Mouse (Mus musculus): Measurements from ENCODE around the gene Stx8.
A peak's percentile ranks its signal among the peaks of the same experiment; 100 is the strongest.

Stx8 gene

GRCm38 (mm10) chr11:67965905-67966878 is at the start of gene Stx8:
Gene Stx8 (plus strand): TSS chr11:67966193.
- peak; percentile 98 to 99 for DNase-seq

DNA sequence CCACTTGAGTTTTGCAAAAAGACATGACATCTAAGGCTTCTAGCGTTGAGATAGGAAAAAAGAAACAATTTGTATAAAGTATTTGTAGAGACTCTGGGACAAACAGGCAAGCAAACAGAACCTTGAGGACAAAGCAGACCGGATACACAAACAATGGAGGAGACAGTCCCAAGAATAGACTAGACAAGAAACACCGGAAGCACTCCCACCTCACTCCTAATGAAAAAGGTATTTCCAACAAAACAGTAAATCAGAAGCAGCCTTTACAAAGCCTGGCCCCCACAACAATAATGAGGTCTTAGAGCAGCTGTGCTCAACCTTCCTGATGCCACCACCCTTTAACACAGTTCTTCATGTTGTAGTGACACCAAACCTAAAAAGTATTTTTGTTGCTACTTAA is 48.9 kb upstream of the Stx8 start:
- DNase-seq, result no peak

DNA sequence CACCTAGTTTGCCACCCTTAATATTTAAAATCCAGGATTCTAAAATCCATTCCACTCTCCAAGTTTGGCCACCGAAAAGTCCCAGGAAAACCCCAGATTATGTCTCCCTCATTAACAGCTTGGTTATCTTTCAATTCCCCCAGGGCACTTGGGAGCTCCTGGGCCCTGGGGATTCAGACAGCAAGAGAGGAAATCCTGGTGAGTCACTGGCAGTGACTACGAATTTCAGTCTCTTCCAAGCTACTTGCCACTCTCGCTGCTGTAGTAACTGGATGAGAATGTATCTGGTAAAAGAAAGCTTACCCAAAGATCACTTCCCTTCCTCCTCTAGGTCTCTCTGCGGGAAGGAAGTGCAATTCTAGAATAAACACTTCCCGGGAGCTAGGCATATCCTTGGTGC is 46.4 kb upstream of the Stx8 start:
- no peak for DNase-seq

GRCm38 (mm10) chr11:67920226-67920960 is 45.6 kb upstream of the Stx8 start:
- DNase-seq, result no peak

GRCm38 (mm10) chr11:67921091-67921826 is 44.7 kb upstream of the Stx8 start:
- peak; percentile 41 to 42 for DNase-seq

DNA sequence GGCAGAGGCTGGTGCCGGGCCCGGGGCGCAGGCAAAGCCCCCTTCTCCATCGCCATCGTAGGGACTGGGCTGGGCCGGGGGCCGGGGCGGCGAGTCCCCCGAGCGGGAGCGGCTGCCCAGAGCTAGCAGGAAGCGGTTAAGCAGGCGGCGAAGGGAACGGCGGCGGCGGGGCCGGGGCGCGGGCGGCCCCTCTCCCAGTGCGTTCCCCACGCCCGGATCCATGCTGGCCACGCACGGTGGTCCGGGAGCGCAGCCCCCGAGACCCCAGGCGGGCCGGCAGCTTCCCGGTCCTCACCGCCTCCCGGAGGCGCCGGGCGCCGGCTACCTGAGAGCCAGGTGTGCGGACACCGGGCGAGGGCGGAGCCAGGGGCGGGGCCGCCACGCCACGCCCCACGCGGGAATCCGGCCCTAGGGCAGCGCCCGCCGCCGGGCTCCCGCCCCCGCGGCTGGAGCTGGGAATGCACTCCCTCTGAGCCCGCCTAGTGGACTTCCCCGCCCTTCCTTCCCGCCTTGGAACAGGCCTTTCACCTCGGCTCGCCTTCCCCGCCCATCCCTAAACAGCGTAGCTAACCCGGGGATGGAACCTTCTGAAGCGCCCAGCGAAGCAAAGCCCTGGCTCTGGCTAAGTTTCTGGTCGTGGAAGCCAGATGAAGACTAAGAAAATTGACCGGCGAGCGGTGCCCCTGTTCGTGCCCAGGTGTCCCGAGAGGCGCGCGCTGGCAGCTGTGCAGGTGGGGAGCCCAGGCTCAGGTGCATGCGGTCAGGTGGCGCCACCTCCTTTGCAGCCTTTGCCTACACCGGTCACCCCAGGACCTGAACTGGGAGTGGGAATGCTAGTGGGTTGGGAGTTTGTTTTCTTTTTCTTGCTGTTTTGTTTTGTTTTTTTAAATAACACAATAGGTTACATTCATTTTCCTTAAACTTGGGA is 43.9 kb upstream of the Stx8 start, which contains the start of gene Usp43:
TSS of gene Usp43 (minus strand) at position 327 of the 928 bp plus-strand sequence.
- peak; percentile 50 for DNase-seq

- peak; percentile 71 to 82 for DNase-seq
Measured at GRCm38 (mm10) chr11:67922755-67923125, 43.3 kb upstream of the Stx8 start.

- DNase-seq, result no peak
Measured at GRCm38 (mm10) chr11:67923720-67924119, 42.3 kb upstream of the Stx8 start.

GRCm38 (mm10) chr11:67925000-67925399 is 41.0 kb upstream of the Stx8 start:
- DNase-seq, result peak; percentile 28 to 42

GRCm38 (mm10) chr11:67926348-67927055 is 39.5 kb upstream of the Stx8 start:
- DNase-seq, result no peak

DNA sequence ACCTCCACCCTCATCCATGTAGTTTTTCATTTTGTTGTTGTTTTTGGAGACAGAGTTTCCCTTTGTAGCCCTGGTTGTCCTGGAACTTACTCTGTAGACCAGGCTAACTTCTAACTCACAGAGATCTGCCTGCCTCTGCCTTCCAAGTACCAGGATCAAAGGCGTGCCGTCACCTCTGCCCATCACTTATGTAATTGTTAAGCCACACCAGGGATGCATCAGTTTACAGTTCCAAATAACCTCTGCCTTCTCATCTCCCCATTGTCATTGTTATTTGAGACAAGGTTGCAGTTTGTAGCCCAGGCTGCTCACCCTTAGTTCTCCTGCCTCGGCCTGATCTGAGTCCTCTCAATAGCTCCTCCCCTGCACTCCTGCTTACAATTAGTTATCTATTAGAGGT is 33.8 kb upstream of the Stx8 start:
- no peak for DNase-seq

GRCm38 (mm10) chr11:67948229-67948628 is 17.8 kb upstream of the Stx8 start:
- peak; percentile 39 to 59 for DNase-seq

DNA sequence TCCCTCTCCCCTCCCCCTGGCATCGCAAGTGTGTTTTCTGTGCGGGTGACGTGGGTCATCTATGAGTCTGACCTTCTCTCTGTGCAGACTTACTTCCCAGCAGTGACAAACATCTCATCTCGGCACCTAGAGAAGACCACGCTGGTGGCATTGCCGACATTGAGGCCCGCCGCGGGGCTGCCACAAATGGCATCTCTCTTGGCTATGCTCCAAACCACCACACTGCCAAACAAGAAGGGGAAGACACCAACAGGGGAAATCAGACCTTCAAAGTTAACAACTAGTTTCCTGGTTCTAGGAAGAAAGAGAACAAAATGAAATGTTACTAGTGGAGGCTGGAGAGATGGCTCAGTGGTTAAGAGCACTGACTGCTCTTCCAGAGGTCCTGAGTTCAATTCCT is 16.5 kb upstream of the Stx8 start:
- peak; percentile 34 to 40 for DNase-seq

DNA sequence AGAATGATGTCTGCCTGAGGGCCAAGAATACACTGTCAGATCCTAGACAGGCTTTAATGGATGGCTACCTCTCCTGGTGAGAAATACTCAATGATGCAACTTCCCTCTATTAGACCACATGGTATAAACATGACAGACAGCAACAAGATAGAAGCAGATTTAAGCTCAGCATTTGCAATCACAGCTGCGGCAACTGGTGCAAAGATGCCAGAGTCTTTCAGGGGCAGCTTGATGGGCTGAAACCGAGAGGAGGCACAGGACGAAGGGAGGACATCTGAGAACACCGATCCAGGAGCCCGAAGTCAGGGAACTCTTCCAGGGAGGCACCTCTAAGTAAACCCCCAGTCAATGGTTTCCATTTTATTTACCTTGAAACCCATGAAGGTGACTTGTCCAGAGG is 12.4 kb upstream of the Stx8 start:
- DNase-seq, result no peak

- no peak for DNase-seq
Measured at GRCm38 (mm10) chr11:67954413-67954812, 11.6 kb upstream of the Stx8 start.

DNA sequence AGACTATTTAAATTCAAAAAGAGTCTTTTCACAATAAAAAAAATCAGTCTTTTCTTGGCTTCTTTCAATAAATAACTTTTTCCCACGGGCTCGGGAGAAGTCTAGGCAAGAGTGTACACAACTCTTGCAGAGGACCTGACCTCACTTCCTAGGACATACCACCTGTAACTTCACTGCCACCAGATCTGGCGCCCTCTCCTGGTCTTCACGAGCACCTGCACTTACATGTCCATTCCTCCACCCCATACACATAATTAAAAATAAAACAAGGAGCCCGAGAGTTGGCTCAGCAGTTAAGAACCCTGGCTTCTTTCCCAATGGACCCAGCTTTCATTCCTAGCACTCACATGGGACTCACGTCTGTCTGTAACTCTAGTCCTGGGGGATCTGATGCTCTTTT is 1.9 kb upstream of the Stx8 start:
- DNase-seq, result no peak

DNA sequence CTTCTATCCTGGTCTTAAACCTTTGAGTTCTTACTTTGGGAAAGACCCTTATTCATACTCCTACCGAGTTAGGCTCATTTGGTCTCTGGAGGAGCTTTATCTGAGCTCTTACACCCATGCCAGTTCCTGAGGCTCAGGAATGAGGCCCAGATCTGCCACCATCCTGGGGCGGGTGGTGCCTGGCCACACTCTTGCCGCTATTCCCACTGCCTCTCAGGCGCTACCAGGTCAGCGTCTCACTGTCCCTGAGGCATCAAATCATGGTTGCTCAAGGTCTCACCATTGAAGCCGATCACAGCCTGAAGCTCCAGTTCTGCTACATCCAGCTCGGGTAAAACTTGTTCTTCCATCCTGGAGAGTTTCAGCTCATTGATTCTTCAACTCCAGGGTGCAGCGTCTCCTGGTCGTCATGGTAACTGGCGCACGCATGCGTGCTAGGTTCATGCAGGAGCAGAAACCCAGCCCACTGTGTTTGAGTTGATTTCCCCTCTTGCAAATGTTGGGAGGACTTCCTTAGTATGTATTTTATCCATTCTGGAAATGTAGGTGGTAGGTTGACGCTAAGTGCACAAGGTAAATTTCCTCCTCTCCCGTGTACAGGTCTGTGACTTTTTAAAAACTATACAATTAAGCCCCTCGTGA is 630 bp upstream of the Stx8 start, which contains the start of gene Cfap52:
TSS of gene Cfap52 (minus strand) at position 410 of the 642 bp plus-strand sequence.
- peak; percentile 89 to 91 for DNase-seq

DNA sequence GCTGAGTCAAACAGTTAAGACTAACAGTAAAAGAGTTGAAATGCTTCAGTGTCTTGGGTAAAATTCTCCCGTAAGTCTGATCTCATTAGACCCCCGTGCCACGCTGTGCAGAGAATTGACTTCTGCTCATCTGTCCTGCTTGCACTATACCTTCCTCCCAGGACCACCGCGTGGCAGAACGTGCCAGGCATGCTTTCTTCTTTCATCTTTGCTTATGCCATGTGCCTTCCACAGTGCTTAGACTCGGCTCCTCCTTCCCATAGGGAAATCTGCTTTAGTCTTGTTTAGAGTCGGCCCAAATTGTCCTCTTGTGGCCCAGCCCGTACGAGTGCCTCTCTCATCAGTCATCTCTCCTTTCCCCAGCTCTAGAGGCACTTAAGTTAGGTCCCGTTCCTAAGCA is 1.8 kb downstream of the Stx8 start:
- no peak for DNase-seq

GRCm38 (mm10) chr11:67972606-67973005 is 6.6 kb downstream of the Stx8 start:
- DNase-seq, result no peak

- no peak for DNase-seq
Measured at GRCm38 (mm10) chr11:67973225-67973624, 7.2 kb downstream of the Stx8 start.

GRCm38 (mm10) chr11:67975252-67975651 is 9.3 kb downstream of the Stx8 start:
- peak; percentile 66 to 68 for DNase-seq

Data from cerebellum, postnatal 10 days (tissue).